Mouse (Mus musculus) myocyte (in vitro differentiated cells): ENCODE measurements around the gene Cep68.

ENCODE experiments used
- CEBPB ChIP-seq: IDR thresholded peaks from 2 replicates; pipeline ENCODE4 v1.6.1; 2011; ENCODE audit warnings: mild to moderate bottlenecking, moderate library complexity; ENCODE audit not compliant: poor library complexity, insufficient read depth, severe bottlenecking
- E2F4 ChIP-seq: IDR thresholded peaks from one replicate; pipeline ENCODE4 v1.6.1; 2011; ENCODE audit warnings: mild to moderate bottlenecking, control low read depth, moderate library complexity; ENCODE audit not compliant: insufficient read depth
- MAX ChIP-seq: IDR thresholded peaks from one replicate; pipeline ENCODE4 v1.6.1; 2011; ENCODE audit warnings: low read depth, mild to moderate bottlenecking, control low read depth
- MYOD1 ChIP-seq, 3 experiments: IDR thresholded peaks; one replicate each; pipeline ENCODE4 v1.6.1; 2011; ENCODE audit warnings: control low read depth in 2 of 3, low read depth in 2 of 3, mild to moderate bottlenecking in 2 of 3, moderate library complexity in 1 of 3; ENCODE audit not compliant: insufficient read length in 2 of 3, control insufficient read depth in 1 of 3
- MYOG ChIP-seq, 3 experiments: IDR thresholded peaks; one replicate each; pipeline ENCODE4 v1.6.1; 2011; ENCODE audit warnings: control low read depth in 2 of 3, low read depth in 2 of 3, mild to moderate bottlenecking in 2 of 3; ENCODE audit not compliant: insufficient read length in 2 of 3, control insufficient read depth in 1 of 3, insufficient read depth in 1 of 3
- POLR2A ChIP-seq: IDR thresholded peaks from one replicate; pipeline ENCODE4 v1.6.1; 2011; ENCODE audit warnings: low read depth, mild to moderate bottlenecking, control low read depth, moderate library complexity; ENCODE audit not compliant: insufficient read length
- POLR2AphosphoS2 ChIP-seq: IDR thresholded peaks from one replicate; pipeline ENCODE4 v1.6.1; 2011; ENCODE audit warnings: low read depth, control low read depth; ENCODE audit not compliant: insufficient read length
- USF1 ChIP-seq: IDR thresholded peaks from one replicate; pipeline ENCODE4 v1.6.1; 2011; ENCODE audit warnings: low read depth, mild to moderate bottlenecking, control low read depth, moderate library complexity

DNA sequence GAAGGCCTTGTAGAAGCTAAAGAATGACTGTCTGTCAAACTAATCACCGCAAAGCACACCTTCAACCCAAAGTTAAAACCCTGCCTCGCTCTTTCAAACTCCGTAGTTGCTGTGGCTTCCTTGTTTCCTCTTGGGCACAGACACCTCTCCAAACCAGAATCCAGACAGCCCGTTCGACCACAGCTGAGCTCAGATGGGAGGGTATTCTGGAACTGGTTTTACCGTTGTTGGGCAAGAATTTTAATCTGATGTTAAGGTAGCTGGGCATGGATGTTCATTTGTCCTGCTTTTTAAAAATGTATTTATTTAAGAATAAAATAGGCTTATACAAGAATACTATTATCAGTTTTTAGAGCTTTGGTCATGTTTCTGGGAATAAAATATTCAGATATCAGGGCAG lies 62.0 kb downstream of the Cep68 start:
- TF ChIP-seq POLR2A (no peak), POLR2AphosphoS2 (no peak), E2F4 (no peak), CEBPB (no peak), USF1 (no peak), MAX (no peak), MYOG (IDR thresholded peaks at IDR 0.05; ENCODE audit: control insufficient read depth in 1 of 3, insufficient read depth in 1 of 3, insufficient read length in 2 of 3, low read depth in 2 of 3) (no peak), MYOD1 (IDR thresholded peaks at IDR 0.05; ENCODE audit: control insufficient read depth in 1 of 3, insufficient read length in 2 of 3, low read depth in 2 of 3) (no peak)
